Mouse (Mus musculus) gastrocnemius, adult 2 months (tissue): ENCODE data around the gene Natd1. TPM values are rescaled to one million over a fixed set of nuclear protein-coding genes. Genes with fewer than 3 reads are reported as not detected.

Experiments used
- DNase-seq: peaks from one replicate; pipeline ENCODE4 v3.0.0; 2022
- H3K27ac ChIP-seq: fragments of 200-600 bp; 2 replicates; pipeline ENCODE4 v1.8.1; 2022; ENCODE audit warnings: mild to moderate bottlenecking
- H3K4me3 ChIP-seq: fragments of 200-600 bp; 2 replicates; pipeline ENCODE4 v1.8.1; 2022; ENCODE audit warnings: mild to moderate bottlenecking, moderate library complexity
- CTCF ChIP-seq: fragments of 200-600 bp; IDR thresholded peaks from 2 replicates; pipeline ENCODE4 v1.8.1; 2022; ENCODE audit warnings: antibody characterized with exemption, mild to moderate bottlenecking, moderate library complexity
- intact Hi-C: fragments of 180-260 bp; cut with DNase I; formaldehyde crosslinking; loops from one replicate; pipeline ENCODE4 v1.15.1; 2025
- long read RNA-seq, 2 experiments: library from polyadenylated mRNA; stranded (forward); transcript quantifications; one replicate each; pipeline ENCODE4 v2.0.0; 2021
- total RNA-seq, 2 experiments: library from RNA; stranded (reverse); gene quantifications; 2 replicates each; pipeline ENCODE4 v1.2.3; 2021

The Natd1 gene
- total RNA-seq, result 10 to 100 TPM in 1 of 2 experiments, 1 to 10 TPM in 1; 8.6 to 10.4 TPM
- long read RNA-seq, experiment 1, full-length matches to known transcripts, result 21 of 26 reads
- long read RNA-seq, experiment 1, partial matches to known transcripts, result 0 of 26 reads
- long read RNA-seq, experiment 1, other reads (novel, unspliced or antisense), result 5 of 26 reads
- long read RNA-seq, experiment 2, full-length matches to known transcripts, result 14 of 20 reads
- long read RNA-seq, experiment 2, partial matches to known transcripts, result 1 of 20 reads
- long read RNA-seq, experiment 2, other reads (novel, unspliced or antisense), result 5 of 20 reads

GRCm38 (mm10) chr11:60914491-60914890 lies at the start of gene Natd1:
Gene Natd1, minus strand, starts transcription at chr11:60914750.
- peak within 1 kb of the TSS; percentile 94 for H3K27ac ChIP-seq
- peak within 1 kb of the TSS; percentile 98 for H3K4me3 ChIP-seq
- no peak for TF ChIP-seq CTCF
- intact Hi-C loops, result no loop called here
- no peak for DNase-seq

GRCm38 (mm10) chr11:60962709-60963108 lies 48.2 kb upstream of the Natd1 start:
- peak; percentile 58 for DNase-seq
- peak overlapping the region; percentile 79 for H3K27ac ChIP-seq
- TF ChIP-seq CTCF, result no peak
- peak overlapping the region; percentile 19; the same call in 1 of the 2 replicates for H3K4me3 ChIP-seq
- intact Hi-C loops, result no loop called here

GRCm38 (mm10) chr11:60961176-60961575 lies 46.6 kb upstream of the Natd1 start:
- H3K4me3 ChIP-seq, result no peak overlapping the region
- no peak for DNase-seq
- intact Hi-C loops, result no loop called here
- no peak for TF ChIP-seq CTCF
- H3K27ac ChIP-seq, result no peak overlapping the region

GRCm38 (mm10) chr11:60958948-60959347 lies 44.4 kb upstream of the Natd1 start:
- no peak for DNase-seq
- intact Hi-C loops, result no loop called here
- Histone ChIP-seq H3K4me3 (no peak overlapping the region), H3K27ac (no peak overlapping the region)
- no peak for TF ChIP-seq CTCF

GRCm38 (mm10) chr11:60955621-60956383 lies 41.3 kb upstream of the Natd1 start:
- Histone ChIP-seq H3K27ac (no peak overlapping the region), H3K4me3 (no peak overlapping the region)
- no peak for TF ChIP-seq CTCF
- DNase-seq, result no peak
- intact Hi-C loops, result no loop called here

GRCm38 (mm10) chr11:60954255-60955104 lies 39.9 kb upstream of the Natd1 start:
- H3K4me3 ChIP-seq, result 0 out of 2 replicates have a peak overlapping the region, but pooled peaks have one; percentile 17
- intact Hi-C loops, result loop anchor here (5.0 kb wide), 1 partner anchor 88 kb away; no protein-coding TSS in a partner anchor
- H3K27ac ChIP-seq, result peak overlapping the region; percentile 60
- DNase-seq, result no peak
- TF ChIP-seq CTCF, result no peak

GRCm38 (mm10) chr11:60953803-60954202 lies 39.3 kb upstream of the Natd1 start:
- Histone ChIP-seq H3K27ac (peak overlapping the region; percentile 60), H3K4me3 (0 out of 2 replicates have a peak overlapping the region, but pooled peaks have one; percentile 17)
- intact Hi-C loops, result loop anchor here (1.0 to 5.0 kb wide), 2 partner anchors 88 to 137 kb away; no protein-coding TSS in a partner anchor
- peak; percentile 93; the same call in 1 of the 2 replicates for TF ChIP-seq CTCF
- DNase-seq, result peak; percentile 93

- DNase-seq, result no peak
- TF ChIP-seq CTCF, result no peak
- H3K4me3 ChIP-seq, result no peak overlapping the region
- H3K27ac ChIP-seq, result 0 out of 2 replicates have a peak overlapping the region, but pooled peaks have one; percentile 38
- intact Hi-C loops, result loop anchor here (1.0 to 5.0 kb wide), 2 partner anchors 89 to 138 kb away; no protein-coding TSS in a partner anchor
Observed at GRCm38 (mm10) chr11:60952986-60953385, 38.4 kb upstream of the Natd1 start.

GRCm38 (mm10) chr11:60952362-60952761 lies 37.8 kb upstream of the Natd1 start:
- intact Hi-C loops, result loop anchor here (5.0 kb wide), 1 partner anchor 90 kb away; no protein-coding TSS in a partner anchor
- Histone ChIP-seq H3K27ac (no peak overlapping the region), H3K4me3 (no peak overlapping the region)
- DNase-seq, result no peak
- TF ChIP-seq CTCF, result no peak

GRCm38 (mm10) chr11:60951896-60952295 lies 37.3 kb upstream of the Natd1 start:
- no peak for TF ChIP-seq CTCF
- intact Hi-C loops, result loop anchor here (5.0 kb wide), 1 partner anchor 90 kb away; no protein-coding TSS in a partner anchor
- DNase-seq, result no peak
- H3K4me3 ChIP-seq, result no peak overlapping the region
- no peak overlapping the region for H3K27ac ChIP-seq

- intact Hi-C loops, result no loop called here
- Histone ChIP-seq H3K27ac (no peak overlapping the region), H3K4me3 (no peak overlapping the region)
- DNase-seq, result no peak
- no peak for TF ChIP-seq CTCF
Observed at GRCm38 (mm10) chr11:60945003-60945402, 30.5 kb upstream of the Natd1 start.

- DNase-seq, result no peak
- no peak for TF ChIP-seq CTCF
- no peak overlapping the region for H3K4me3 ChIP-seq
- intact Hi-C loops, result no loop called here
- no peak overlapping the region for H3K27ac ChIP-seq
Observed at GRCm38 (mm10) chr11:60942263-60943015, 27.9 kb upstream of the Natd1 start.
